ENCODE assay signal across 15 mouse cellular contexts in genomic region chr10:83149342-83150178, GRCm38 (mm10).
DNase-seq lines count a peak whose midpoint lies in the region; ATAC-seq and TF ChIP-seq lines count a peak whose summit lies in the region.
"Had no signal": no experiment of that assay in that cellular context is flagged by ENCODE, and none has a peak within 500 bp of the region (broad histone marks: within the 10 kb centered on the region; RNA-seq: fewer than 3 reads in every experiment).

No protein-coding gene starts in this region.

- WGBS in liver, embryonic 12.5 days (ENCODE audit: insufficient replicate concordance) = 66% methylated on average over 12 of the region's 12 CpGs

- no peaks in the 10 kb centered on the region for H3K27me3 ChIP-seq in liver, embryonic 12.5 days (replicated peaks)
- H3K27me3 ChIP-seq: embryonic facial prominence, embryonic 13.5 days; heart, embryonic 13.5 days had no signal

- H3K4me3 ChIP-seq in liver, embryonic 12.5 days = no peak overlapping the region
- H3K4me3 ChIP-seq in gastrocnemius, adult 2 months = no peak overlapping the region
- H3K4me3 ChIP-seq: embryonic facial prominence, embryonic 13.5 days; heart, embryonic 13.5 days had no signal

- H3K36me3 ChIP-seq in liver, embryonic 12.5 days = no peaks in the 10 kb centered on the region
- H3K36me3 ChIP-seq: embryonic facial prominence, embryonic 13.5 days; heart, embryonic 13.5 days had no signal

- no peaks in the 10 kb centered on the region for H3K9me3 ChIP-seq in liver, embryonic 12.5 days (replicated peaks)
- H3K9me3 ChIP-seq: embryonic facial prominence, embryonic 13.5 days; heart, embryonic 13.5 days had no signal

- H3K4me1 ChIP-seq in liver, embryonic 12.5 days = peaks cover 43% of the 10 kb centered on the region

- DNase-seq in frontal cortex, postnatal 36 days (ENCODE audit: low spot score in 2 of 2) = peak; percentile 24 to 26
- DNase-seq in frontal cortex, postnatal 10 days (ENCODE audit: low spot score in 2 of 2) = no peak
- peak; percentile 20 to 38 for DNase-seq in right cerebral cortex, adult 2 months (ENCODE audit: low spot score in 2 of 2)
- DNase-seq in right cerebral cortex, postnatal 36 days (ENCODE audit: low spot score in 2 of 2) = no peak
- peak; percentile 45 to 54 for DNase-seq in layer of hippocampus, adult 8-10 months (ENCODE audit: low spot score in 2 of 2)
- DNase-seq in urinary bladder, postnatal 36 days (ENCODE audit: low spot score in 2 of 2) = no peak
- no peak for DNase-seq in gastrocnemius, adult 2 months
- DNase-seq: adrenal gland, postnatal 14 days; thymus, adult 2 months had no signal

- no peak for ATAC-seq in liver, embryonic 12.5 days
- ATAC-seq: intestine, embryonic 16.5 days had no signal

- H3K4me2 ChIP-seq in liver, embryonic 12.5 days = no peak overlapping the region
- H3K4me2 ChIP-seq: embryonic facial prominence, embryonic 13.5 days; heart, embryonic 13.5 days had no signal

- intact Hi-C loops in gastrocnemius, adult 2 months (cut with DNase I) = no loop called here

- no peak overlapping the region for H3K27ac ChIP-seq in liver, embryonic 12.5 days
- no peak overlapping the region for H3K27ac ChIP-seq in gastrocnemius, adult 2 months
- H3K27ac ChIP-seq: embryonic facial prominence, embryonic 13.5 days; heart, embryonic 13.5 days; liver, embryonic 14.5 days; macrophage had no signal

- no peak for TF ChIP-seq CTCF in gastrocnemius, adult 2 months (IDR thresholded peaks at IDR 0.05)

- H3K9ac ChIP-seq in liver, embryonic 12.5 days = no peak overlapping the region
- H3K9ac ChIP-seq: embryonic facial prominence, embryonic 13.5 days; heart, embryonic 13.5 days; liver, embryonic 14.5 days had no signal

Comparison
In these comparisons a context has a peak if more than half of its experiments do, and no peak if none do; other contexts are left out.
1. DNase-seq: peak in frontal cortex, postnatal 36 days (2 of 2), right cerebral cortex, adult 2 months (2 of 2) and layer of hippocampus, adult 8-10 months (2 of 2); none in frontal cortex, postnatal 10 days (0 of 2), right cerebral cortex, postnatal 36 days (0 of 2), urinary bladder, postnatal 36 days (0 of 2) and gastrocnemius, adult 2 months (single experiment).